Mouse (Mus musculus) CH12.LX (cell line): ENCODE results near the gene BC017158.

Source experiments
- CTCF ChIP-seq, 2 experiments: IDR thresholded peaks in 1 of 2; conservative IDR thresholded peaks in 1 of 2; 2 replicates each; pipeline ENCODE4 v1.5.1; 2011 to 2012; ENCODE audit warnings: low read depth in 2 of 2, low read length in 2 of 2, improper control_type of control experiment in 1 of 2, inconsistent platforms in 1 of 2, mild to moderate bottlenecking in 1 of 2, moderate library complexity in 1 of 2
- ELF1 ChIP-seq: IDR thresholded peaks from 2 replicates; pipeline ENCODE4 v1.6.1; 2014; ENCODE audit warnings: low read depth, mild to moderate bottlenecking, inconsistent platforms, low read length, improper control_type of control experiment
- MAFK ChIP-seq: IDR thresholded peaks from 2 replicates; pipeline ENCODE4 v1.6.1; 2011; ENCODE audit warnings: low read length, improper control_type of control experiment; ENCODE audit not compliant: insufficient replicate concordance
- MEF2A ChIP-seq: IDR thresholded peaks from 2 replicates; pipeline ENCODE4 v1.6.1; 2014; ENCODE audit warnings: low read depth, mild to moderate bottlenecking, inconsistent platforms, low read length, improper control_type of control experiment, borderline replicate concordance
- POLR2A ChIP-seq: IDR thresholded peaks from 2 replicates; pipeline ENCODE4 v1.6.1; 2011; ENCODE audit warnings: low read depth, mild to moderate bottlenecking, improper control_type of control experiment, low read length
- POLR2AphosphoS2 ChIP-seq: IDR thresholded peaks from 2 replicates; pipeline ENCODE4 v1.6.1; 2011; ENCODE audit warnings: low read depth, low read length, improper control_type of control experiment
- UBTF ChIP-seq: IDR thresholded peaks from 2 replicates; pipeline ENCODE4 v1.6.1; 2012; ENCODE audit warnings: low read depth, mild to moderate bottlenecking, inconsistent platforms, low read length, improper control_type of control experiment, moderate library complexity
- ZNF384 ChIP-seq: IDR thresholded peaks from 2 replicates; pipeline ENCODE4 v1.6.1; 2012; ENCODE audit warnings: low read depth, low read length, improper control_type of control experiment, inconsistent platforms

DNA sequence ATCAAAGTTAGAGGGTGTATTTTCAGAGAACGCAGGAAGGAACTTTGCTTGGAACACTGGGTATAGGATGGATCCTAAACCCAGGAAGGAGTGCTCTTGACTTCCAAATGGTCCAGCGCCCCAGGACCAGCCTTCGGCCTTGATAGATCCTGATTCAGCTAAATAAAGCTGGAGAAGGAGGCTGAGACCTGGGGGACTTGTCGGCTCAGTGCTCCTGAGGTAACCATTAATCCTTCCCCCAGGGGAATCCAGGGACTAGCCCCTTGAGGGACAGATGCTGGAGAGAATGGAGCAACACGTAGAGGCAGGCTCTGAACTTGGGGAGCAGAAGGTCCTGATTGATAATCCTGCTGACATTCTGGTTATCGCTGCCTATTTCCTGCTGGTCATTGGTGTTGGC is 32.6 kb downstream of the BC017158 start, which contains the start of gene Slc5a2:
- no peak for TF ChIP-seq ELF1
- no peak for TF ChIP-seq UBTF
- no peak for TF ChIP-seq CTCF (conservative IDR thresholded peaks at IDR 0.05 in 1 of 2, IDR thresholded peaks at IDR 0.05 in 1 of 2; ENCODE audit: low read depth in 2 of 2, low read length in 2 of 2)
- TF ChIP-seq MAFK = no peak
- no peak for TF ChIP-seq POLR2A
- no peak for TF ChIP-seq ZNF384
- TF ChIP-seq POLR2AphosphoS2 = no peak
- TF ChIP-seq MEF2A = no peak
